Mouse (Mus musculus): ENCODE data around the gene Arl5c.

The Arl5c gene
- long read RNA-seq, experiment 1 = 0 reads
- long read RNA-seq, experiment 2 = 0 reads

DNA sequence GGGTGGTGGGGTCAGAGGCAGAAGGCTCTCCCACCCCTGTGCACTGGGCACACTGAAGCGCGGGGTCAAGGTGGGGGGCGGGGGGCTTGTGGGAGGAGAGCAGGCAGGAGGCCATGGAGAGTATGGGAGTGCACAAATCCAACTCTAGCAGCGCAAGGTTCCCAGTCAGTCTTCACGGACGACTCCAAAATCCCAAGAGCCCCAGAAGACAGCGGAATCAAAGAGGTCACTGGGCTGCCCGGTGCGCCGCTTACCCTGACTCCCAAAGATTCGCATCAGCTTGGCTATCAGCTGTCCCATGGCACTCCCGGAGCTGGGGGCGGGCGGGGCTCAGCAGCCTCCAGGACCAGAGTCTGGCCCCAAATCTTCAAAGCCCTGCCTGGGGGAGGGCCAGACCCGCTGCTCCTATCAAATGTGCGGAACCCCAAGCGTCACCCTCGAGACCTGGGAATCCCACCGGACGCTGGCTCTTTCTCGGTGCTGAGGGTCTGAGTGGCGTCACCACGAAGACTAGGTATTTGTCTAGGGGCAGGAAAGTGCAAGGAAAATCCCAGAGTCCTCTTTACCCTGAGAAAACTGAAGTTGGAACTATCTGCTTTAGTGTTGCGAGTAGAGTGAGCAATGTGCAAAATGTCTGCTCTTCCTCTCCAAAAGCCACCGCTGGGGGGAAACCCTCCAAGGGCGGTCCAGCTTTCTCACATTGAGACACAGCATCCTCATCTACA, at the start of gene Arl5c:
Arl5c (minus strand) TSS at position 618 of the 725 bp plus-strand sequence.
- intact Hi-C loops (cut with DNase I) = no loop called here

DNA sequence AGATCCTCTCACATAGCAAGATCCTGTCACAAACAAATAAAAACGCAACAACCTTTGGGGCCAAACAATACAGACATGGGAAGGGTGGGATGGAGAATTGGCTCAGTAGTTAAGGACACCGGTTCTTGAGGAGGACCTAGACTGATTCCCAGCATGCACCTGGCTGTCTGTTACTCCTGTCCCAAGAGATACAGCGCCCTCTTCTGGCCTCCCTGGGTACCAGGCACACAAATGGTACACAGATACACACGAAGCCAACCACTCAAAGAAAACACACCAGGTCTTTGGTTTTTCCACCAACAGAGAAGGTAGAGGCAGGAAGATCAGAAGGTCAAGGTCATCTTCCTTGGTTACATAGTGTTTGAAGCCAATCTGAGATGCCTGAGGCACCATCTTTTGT, 49.6 kb upstream of the Arl5c start:
- intact Hi-C loops (cut with DNase I) = no loop called here

DNA sequence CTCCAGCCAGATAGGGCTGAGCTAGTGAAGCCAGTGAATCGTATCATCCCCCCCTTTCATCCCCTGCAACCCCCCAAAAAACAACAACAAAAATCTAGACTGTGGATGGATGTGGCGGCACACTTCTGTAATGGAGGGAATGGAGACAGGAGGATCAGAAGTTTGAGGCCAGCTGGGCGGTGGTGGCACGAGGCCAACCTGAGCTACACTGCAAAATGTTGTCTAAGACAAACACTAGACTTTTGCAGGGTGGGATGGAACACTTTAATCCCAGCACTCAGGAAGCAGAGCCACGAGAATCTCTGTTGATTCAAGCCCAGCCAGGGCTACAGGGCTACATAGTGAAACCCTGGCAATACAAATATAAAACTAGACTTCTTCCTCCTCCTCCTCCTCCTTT, 48.1 kb upstream of the Arl5c start:
- intact Hi-C loops (cut with DNase I) = no loop called here

DNA sequence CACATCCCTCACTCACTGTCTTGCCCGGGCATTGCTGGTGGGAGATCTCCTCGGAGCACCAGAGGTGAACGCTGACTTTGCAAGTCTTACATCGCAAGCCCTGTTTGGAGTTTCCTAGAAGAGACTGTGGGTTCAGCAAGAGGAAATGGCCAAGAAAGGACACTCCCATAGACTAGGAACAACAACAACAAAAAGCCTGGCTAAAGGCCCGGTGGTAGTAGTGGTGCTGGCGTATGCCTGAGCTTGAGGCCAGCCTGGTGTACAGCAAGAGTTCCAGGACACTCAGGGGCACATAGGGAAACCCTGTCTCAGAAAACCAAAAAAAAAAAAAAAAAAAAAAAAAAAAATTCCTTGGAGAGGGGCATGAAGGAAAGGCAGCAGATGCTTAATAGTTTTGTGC, 46.8 kb upstream of the Arl5c start:
- intact Hi-C loops (cut with DNase I) = no loop called here

DNA sequence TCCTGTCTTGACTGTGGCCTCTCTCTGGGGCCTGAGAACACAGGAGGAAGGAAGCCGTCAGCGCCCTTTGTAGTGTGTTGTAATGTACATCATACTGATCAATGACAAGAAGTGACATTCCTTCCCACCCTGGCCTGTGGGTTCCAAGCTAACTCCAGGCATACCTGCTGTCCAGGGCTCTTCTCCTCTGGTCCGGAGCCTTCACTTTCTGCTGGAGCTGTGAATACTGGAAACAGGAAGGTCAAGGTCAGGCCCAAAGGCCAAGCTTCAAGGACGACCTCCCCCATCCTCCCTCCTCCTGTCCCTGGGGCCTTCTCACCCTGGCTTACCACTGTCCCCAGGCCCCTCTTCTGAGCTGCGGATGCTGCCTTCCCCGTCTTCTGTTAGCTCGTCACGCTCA, 45.0 kb upstream of the Arl5c start:
- intact Hi-C loops (cut with DNase I) = no loop called here

DNA sequence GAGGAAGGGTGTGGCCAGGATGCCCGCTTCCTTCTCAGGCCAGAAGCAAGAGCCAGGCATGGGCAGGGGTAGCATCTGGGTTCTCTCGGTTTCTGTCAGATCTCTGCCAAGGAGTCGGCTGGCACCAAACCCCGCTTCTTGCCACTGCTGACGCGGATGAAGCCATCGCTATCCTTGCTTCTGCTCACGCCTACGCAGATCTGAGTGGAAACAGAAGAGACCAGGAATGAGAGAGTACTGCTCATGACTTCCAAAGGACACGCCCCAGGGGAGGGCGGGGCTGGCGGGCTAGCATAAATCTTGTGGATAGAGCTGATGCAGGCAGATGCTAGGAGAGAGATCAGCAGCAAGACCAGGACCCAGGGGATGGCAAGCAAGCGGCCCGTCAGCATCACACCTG, 41.9 kb upstream of the Arl5c start:
- intact Hi-C loops (cut with DNase I) = no loop called here

DNA sequence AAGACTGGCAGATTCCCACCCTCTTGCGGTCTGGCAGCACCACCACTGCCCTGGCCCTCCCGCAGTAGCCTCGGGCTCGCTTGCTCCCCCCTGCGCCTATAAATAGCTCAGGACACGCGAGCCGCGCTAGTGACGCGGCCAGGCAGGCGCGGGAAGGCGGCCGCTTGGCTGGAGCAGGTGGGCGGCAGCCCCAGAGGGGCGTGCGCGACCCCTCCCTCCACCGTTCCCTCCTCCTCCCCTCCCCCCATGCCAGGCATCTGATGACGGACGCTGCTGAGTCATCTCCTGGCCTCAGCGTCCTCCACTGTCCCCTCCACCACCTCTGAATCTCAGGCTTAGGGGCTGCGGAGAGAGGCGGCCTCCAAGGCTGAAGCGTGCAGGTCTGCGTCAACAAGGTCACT, 40.0 kb upstream of the Arl5c start:
- intact Hi-C loops (cut with DNase I) = no loop called here

DNA sequence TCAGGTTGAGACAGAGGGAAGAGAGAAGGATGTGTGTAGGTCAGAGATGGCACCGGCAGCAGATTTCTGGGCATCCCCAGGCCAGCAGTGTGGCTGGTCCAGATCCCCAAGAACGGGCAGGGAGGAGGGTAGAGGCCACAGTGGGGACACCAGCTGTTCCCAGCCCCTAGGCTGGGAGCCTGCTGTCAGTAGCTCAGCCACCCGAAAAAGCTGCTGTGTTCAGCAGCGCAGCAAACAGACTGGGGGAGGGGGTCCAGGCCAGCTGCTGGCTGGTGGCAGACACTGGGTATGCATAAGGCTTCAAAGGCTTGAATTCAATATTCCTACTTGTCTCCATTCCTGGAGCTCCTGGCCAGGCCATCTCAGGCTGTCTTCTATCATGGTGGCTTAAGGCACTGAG, 38.9 kb upstream of the Arl5c start:
- intact Hi-C loops (cut with DNase I) = no loop called here

DNA sequence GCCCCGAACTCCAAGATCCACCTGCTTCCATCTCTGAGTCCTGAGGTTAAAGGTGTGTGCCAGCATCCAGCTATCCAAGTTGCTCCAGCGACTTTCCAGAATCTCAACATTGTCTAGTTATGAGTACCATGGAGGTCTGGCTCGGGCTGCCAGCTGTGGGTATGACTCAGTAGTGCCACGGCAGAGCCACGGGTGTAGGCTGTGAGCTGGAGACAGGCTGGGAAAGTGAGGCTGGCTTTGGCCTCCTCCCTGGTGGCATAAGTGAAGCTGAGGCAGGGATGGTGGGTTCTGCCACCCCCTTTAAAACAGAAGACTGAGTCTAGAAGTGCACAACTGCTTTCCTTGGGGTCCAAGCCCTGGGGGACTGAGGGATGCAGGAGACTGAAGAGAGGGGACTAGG, 38.1 kb upstream of the Arl5c start:
- intact Hi-C loops (cut with DNase I) = no loop called here

DNA sequence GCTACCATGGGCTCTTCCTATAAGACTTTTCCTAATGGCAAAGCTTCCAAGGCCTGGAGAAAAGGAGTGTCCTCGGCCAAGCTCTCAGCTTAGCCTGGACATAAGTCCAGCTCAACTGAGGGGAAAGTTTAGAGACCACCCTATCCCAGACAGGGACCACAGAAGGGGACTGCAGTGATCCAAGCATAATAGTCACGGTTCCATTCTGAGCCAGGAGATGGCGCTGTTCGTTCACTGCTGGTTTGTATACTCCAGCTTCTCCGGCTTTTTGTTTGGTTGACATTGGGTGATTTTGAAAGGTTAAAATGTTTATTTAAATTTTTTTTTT, 35.4 kb upstream of the Arl5c start:
- intact Hi-C loops (cut with DNase I) = loop anchor here (1.0 kb wide), 1 partner anchor 44 kb away; no protein-coding TSS in a partner anchor

DNA sequence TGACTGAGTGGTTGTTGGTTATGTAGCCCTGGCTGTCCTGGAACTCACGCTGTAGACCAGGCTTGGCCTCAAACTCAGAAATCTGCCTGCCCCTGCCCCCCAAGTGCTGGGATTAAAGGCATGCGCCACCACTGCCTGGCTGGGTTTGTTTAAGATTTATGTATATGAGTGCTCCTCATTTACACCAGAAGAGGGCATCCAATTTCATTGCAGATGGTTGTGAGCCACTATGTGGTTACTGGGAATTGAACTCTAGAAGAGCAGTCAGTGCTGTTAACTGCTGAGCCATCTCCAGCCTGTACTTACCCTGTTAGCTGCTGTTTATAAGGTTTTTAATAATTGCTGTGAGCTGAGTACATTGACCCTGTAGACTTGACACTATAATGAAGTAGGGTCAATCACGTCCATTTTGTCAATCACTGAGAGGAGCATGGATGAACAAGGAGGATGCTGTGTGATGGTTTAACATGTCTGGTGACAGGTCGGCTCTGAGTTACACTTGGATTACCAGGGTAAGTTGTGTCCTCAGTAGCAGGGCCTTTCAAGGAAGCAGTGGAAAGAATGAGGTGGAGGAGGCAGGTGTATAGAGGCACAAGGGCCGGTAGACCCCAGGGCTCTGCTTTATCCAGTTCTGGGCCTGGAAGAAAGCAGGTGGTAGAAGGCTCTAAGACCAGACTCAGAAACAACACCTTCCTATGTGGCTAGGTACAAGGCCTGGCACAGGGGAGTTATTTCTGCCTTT, 34.9 kb upstream of the Arl5c start:
- intact Hi-C loops (cut with DNase I) = loop anchor here (1.0 kb wide), 1 partner anchor 44 kb away; no protein-coding TSS in a partner anchor

DNA sequence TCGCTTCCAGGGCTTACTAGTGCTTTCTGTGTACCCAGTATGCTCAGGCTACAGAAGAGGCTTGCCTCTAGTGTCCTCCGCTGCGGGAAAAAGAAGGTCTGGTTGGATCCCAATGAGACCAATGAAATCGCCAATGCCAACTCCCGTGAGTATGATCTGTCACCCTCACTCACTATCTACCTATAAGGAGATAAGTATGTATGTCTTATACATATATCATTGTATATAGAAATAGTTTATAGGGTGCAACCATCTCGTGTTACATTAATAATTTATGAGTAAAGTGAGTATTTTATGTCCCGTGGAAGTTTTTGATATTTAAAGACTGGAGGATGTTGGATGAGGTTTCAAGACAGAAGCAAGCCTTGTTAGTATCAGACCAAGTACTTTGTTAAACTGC, 31.8 kb upstream of the Arl5c start:
- intact Hi-C loops (cut with DNase I) = no loop called here

DNA sequence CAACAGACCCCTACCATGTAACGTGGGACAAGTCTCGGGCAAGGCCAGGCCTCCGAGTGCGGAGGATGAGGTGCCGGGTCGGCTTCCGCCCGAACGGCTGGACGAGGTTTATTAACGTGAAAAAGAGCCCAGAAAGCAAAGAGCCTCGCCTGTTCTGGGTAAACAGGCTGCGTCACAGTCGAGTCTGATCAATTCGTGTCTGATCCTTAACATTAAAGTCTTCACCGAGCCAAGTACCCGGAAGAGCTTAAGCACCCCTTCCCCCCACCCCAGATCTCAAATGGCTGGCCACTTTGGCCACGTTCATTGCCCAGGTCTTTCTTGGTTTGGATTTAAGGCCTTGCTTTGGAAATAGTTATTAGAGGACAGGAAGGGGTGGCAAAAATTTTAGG, 31.3 kb upstream of the Arl5c start:
- intact Hi-C loops (cut with DNase I) = no loop called here

DNA sequence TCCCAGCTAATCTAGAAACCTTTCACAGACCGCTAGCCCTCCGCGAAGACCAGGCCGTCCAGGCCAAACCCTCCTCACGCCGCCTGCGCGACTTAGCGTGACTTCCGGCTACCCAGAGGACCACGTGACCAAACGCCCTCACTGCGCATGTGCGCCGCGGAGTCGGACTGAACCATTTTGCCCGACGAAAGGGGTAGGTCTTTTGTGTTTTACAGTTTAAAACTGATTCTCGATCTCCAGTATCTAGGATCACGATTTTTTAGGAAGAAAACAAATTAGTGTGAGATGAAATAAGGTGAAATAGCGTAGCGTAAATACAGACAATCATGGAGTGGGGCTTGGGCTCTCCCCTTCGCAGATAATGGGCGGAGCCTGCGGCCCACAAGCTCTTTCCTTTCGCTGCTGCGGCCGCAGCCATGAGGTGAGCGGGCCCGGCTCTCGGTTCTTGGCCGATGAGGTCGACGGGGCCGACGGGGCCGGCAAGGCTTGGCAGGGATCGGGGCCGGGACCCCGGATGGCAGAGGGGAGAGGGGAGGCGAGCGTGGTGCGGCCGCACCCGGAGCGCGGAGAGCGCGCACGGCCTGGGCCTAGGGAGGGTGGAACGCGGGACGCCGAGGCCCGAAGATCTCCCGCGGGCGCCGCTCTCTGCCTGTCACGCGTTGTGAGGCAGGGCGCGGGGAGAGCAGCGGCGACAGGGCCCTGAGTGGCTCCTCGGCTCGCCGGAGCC, 30.8 kb upstream of the Arl5c start, which contains the start of gene Rpl19:
Rpl19 (plus strand) TSS at position 141 of the 727 bp plus-strand sequence.
- intact Hi-C loops (cut with DNase I) = no loop called here

DNA sequence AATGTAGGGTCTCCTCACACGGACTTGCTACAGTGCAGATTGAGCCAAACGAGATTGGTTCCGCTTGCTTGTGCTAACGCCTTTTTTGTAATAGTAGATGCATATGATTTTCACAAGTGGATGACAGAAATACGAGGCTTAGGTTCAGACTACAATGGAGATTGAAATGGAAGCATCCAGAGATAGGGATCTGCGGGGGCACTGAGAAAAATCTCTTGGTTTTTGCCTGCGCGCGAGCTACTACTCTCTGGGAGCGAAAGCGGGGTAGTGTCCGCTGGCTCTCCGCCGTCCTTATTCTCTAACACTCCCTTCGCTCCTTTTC, 30.2 kb upstream of the Arl5c start:
- intact Hi-C loops (cut with DNase I) = no loop called here

DNA sequence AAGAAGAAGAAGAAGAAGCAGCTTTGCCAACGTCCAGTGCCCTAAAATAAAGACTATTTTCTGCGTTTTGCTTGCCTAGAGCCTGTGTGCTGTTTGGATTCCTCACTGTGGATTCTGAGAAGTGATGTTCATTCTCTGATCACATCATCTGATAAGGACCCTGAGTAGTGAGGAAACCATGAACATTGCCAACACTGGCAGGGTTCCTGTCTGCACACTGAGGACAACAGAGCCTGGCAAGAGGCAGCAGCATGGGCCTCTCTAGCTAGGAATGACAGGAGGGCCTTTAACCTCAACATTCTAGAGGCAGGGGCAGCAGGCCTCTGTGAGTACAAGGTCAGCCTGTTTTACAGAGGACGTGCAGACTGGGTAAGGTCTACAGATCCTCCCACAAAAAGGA, 28.5 kb upstream of the Arl5c start:
- intact Hi-C loops (cut with DNase I) = no loop called here

DNA sequence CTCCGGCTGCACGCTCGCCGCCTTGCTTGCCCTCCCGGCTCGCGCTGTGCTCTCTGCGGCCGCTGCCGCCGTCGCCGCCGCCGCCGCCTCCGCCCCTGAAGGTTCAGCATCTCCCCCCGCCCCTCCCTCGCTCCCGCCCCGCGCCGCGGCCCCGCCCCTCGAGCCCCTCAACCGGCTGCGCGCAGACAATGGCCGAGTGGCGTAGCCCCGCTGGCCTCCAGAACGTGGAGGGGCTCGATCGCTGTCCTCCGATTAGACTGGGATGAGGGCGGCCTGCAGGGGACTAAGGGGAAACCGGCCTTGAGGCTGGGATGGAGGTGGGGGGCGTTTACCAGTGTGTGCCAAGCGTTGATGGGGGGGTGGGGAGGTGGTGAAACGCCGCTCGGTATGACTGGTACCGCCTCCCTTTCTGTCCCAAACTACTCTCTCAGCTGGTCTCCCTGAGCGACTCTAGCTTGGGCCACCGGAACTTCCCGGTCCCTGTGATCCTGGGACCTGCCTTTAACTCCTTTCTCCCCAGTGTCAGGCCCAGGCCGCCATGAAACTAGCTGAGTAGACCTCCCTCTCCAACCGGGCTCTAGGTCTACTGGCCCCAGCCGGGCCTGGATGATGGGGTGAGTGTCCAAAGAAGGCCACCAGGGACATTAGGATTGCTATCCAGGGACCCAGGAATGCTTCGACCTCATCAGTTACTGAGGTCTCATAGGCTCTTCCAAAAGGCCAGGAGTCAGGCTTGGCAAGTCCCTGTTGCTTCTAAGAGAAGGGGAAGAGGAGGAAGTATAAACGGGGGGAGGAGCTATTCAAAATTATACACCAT, 26.8 kb upstream of the Arl5c start, which contains the start of gene Cacnb1:
Cacnb1 (minus strand) TSS at position 480 of the 817 bp plus-strand sequence.
- intact Hi-C loops (cut with DNase I) = no loop called here

DNA sequence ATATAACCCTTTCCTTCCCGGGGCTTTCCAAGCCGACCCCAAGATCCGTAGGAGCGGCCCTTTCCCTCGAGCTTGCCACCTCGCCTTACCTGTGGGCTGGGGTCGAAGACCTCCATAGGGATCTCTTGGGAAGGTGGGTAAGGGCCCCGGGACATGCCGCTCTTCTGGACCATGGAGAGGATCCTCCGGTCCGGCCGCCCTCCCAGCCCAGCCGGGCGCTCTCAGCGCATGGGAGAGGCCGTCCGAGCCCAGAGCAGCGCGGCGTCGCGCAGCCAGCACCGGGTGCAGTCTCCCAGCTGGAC, 26.2 kb upstream of the Arl5c start:
- intact Hi-C loops (cut with DNase I) = no loop called here

DNA sequence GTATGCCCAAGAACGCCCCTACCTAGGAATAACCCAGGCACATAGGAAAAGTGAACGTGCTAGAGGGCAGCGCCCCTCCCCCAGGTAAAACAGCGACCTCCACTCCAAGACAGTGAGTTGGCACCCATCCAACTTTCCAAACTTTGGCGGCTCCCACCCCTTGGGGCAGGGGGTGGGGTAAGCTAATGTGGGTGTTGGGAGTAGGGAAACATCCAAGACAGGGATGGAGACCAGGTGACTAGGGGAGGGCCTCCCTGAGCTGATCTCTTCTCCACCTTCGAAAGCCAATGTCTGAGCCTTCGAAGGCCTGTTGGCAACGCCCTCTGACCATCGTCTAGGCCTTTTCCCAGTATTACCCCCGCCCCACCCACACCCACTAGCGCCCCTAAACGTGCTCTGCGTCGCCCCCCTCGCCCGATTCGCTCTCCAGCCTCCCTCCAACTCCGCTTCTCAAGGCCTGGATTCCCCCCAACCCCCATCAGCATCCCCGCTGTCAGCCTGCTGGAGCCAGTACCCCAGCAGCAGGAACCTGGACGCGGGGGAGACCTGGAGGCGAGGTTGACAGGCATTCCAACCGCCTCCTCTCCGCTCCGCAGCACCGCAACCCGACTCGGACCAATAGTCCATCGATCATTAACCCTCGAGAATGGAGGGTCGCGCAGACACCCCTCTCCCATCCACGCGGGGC, 25.7 kb upstream of the Arl5c start:
- intact Hi-C loops (cut with DNase I) = no loop called here

DNA sequence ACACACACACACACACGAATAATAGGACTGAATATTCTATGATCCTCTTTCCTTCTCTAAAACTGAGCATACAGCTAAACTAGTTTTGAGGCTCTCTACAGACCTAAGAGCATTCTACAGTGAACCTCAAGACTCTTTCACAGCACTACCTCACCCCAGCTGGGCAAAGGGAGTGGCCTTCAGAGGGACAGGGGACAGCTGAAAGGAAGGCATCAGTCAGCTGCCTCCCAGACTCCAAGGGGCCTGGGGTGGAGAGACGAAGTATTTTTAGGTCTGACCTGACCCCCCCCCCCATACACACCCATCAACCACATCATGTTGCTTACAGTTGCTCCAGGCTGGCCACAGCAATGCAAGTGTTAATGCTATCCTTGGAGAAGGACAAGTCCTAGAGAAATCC, 25.1 kb upstream of the Arl5c start:
- intact Hi-C loops (cut with DNase I) = no loop called here

DNA sequence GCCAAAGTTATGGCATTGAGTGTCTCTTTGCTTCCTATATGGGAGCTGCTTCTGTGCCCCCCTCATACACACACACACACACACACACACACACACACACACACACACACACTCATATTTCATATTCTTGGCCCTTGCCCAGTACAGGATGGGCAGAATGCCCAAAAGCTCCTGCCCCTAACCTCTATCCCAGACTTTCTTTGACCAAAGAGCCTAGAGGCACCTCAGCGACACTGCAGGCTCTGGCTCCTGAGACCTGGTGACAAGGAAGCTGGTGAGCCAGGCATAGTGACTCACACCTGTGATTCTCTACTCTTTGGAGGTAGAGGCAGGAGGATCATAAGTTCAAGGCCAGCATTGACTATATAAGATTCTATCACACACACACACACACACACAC, 24.7 kb upstream of the Arl5c start:
- intact Hi-C loops (cut with DNase I) = no loop called here

Data from adrenal gland (tissue).